Mouse (Mus musculus) heart, embryonic 13.5 days (tissue): ENCODE measurements around the gene St7. TPM values are rescaled to one million over a fixed set of nuclear protein-coding genes. Genes with fewer than 3 reads are reported as not detected.

Experiments
- ATAC-seq: fragments of 200-750 bp; cut with Nextera tagmentation; 2 replicates; pipeline ENCODE4 v1.8.0; 2017; ENCODE audit warnings: moderate TSS enrichment; ENCODE audit not compliant: insufficient number of reproducible peaks, low FRiP score, low TSS enrichment; ENCODE audit errors: extremely low read depth
- H3K27ac ChIP-seq: fragments of 300-500 bp; sonication (generic); replicated peaks from 2 replicates; pipeline ENCODE4 v1.5.1; 2015; ENCODE audit warnings: moderate library complexity, mild to moderate bottlenecking, inconsistent platforms
- H3K27me3 ChIP-seq: fragments of 300-500 bp; sonication (generic); replicated peaks from 2 replicates; pipeline ENCODE4 v1.6.1; 2015; ENCODE audit warnings: mild to moderate bottlenecking, inconsistent platforms
- H3K36me3 ChIP-seq: fragments of 300-500 bp; sonication (generic); 2 replicates; pipeline ENCODE4 v1.6.1; 2015; ENCODE audit warnings: mild to moderate bottlenecking, inconsistent platforms
- H3K4me1 ChIP-seq: fragments of 300-500 bp; sonication (generic); 2 replicates; pipeline ENCODE4 v1.6.1; 2015; ENCODE audit warnings: inconsistent platforms
- H3K4me2 ChIP-seq: fragments of 300-500 bp; sonication (generic); 2 replicates; pipeline ENCODE4 v1.6.1; 2015; ENCODE audit warnings: inconsistent platforms, mild to moderate bottlenecking, moderate library complexity
- H3K4me3 ChIP-seq: fragments of 300-500 bp; sonication (generic); 2 replicates; pipeline ENCODE4 v1.5.1; 2015; ENCODE audit warnings: moderate library complexity, mild to moderate bottlenecking, inconsistent platforms
- H3K9ac ChIP-seq: fragments of 300-500 bp; sonication (generic); 2 replicates; pipeline ENCODE4 v1.6.1; 2015; ENCODE audit warnings: inconsistent platforms, mild to moderate bottlenecking, moderate library complexity
- H3K9me3 ChIP-seq: fragments of 300-500 bp; sonication (generic); 2 replicates; pipeline ENCODE4 v1.6.1; 2016; ENCODE audit warnings: inconsistent platforms
- WGBS: fragments of 180-500 bp; shearing (Covaris S2); methylation state at CpG from one replicate; pipeline ENCODE4 v1.1.7; 2015; ENCODE audit warnings: mixed read lengths; 5-methylcytosine and 5-hydroxymethylcytosine counted together
- polyA plus RNA-seq: library from polyadenylated mRNA; unstranded; fragments of >200 nt; fragmentation: Nextera tagmentation; extraction: Ambion mirVana; gene quantifications from 2 replicates; pipeline ENCODE4 v1.2.1, GENCODE M21; 2015

St7 gene
- polyA plus RNA-seq, 1 experiment from 2014 or later = 25.9 TPM

DNA sequence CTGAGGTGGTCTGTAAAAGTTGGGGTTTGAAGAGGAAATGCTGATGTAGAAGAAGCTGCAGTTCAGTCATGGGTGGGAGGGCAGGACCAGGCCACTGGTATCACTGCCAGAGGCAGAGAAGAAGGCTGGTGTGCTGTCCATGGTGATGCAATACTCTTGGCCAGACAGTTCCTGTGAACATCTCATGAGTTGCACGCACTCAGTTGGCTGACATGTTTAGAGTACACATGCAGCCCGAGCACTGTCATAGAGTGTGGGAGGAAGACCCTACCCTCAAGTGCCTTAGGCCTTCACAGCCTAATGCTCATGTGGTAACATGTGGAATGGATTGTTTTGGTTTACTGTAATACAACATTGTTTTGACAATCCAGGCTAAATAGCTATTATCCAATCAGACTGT is 238.5 kb downstream of the St7 start:
- Histone ChIP-seq H3K4me2 (no peak overlapping the region), H3K4me1 (peaks cover 24% of the 10 kb centered on the region), H3K4me3 (no peak overlapping the region), H3K9ac (no peak overlapping the region), H3K36me3 (peaks cover 28% of the 10 kb centered on the region), H3K27me3 (no peaks in the 10 kb centered on the region), H3K9me3 (no peaks in the 10 kb centered on the region), H3K27ac (no peak overlapping the region)
- no peak for ATAC-seq
- 69% methylated on average over 2 of the region's 2 CpGs for WGBS

DNA sequence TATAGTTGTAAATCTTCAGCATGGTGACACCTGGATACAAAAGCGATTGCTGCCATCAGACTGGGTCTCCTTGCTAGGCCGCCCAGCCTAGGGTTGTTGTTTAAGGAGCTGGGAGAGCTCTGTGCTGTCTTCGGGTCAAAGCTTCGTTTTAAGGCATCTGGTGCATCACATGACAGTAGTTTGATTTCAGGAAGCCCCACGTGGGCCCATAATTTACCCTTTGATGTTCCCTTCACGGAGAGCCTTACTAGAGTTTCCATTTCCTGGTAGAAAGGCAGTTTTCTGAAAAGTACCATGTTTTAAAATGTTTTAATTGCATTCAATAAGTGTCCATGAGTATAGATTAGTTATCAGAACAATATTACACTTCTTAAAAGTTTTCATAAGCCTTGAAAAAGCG is 239.1 kb downstream of the St7 start:
- no peak overlapping the region for H3K4me3 ChIP-seq
- H3K27ac ChIP-seq = no peak overlapping the region
- 78% methylated on average over 7 of the region's 7 CpGs for WGBS
- no peaks in the 10 kb centered on the region for H3K9me3 ChIP-seq
- H3K36me3 ChIP-seq = peaks cover 28% of the 10 kb centered on the region
- no peak overlapping the region for H3K4me2 ChIP-seq
- ATAC-seq = no peak
- no peak overlapping the region for H3K9ac ChIP-seq
- no peaks in the 10 kb centered on the region for H3K27me3 ChIP-seq
- H3K4me1 ChIP-seq = peaks cover 24% of the 10 kb centered on the region

DNA sequence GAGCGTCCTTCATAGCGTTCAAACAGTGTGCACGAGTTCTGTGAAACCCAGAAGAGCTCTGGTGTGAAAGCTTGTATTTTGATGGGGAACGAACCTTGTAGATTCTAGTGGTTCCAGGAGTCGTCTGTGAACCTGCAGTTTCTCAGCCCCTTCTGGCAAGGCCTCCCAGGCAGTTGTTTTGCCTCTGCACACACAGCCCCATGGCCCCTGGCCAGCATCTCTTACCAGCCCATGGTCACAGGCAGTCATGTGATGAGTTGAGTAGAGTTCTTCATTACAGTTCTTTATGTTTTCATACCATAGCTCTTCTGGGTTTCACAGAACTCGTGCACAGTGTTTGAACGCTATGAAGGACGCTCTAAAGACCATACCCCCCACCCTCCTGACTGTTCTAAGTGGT is 240.1 kb downstream of the St7 start:
- Histone ChIP-seq H3K9me3 (no peaks in the 10 kb centered on the region), H3K36me3 (peaks cover 28% of the 10 kb centered on the region), H3K9ac (no peak overlapping the region), H3K4me3 (no peak overlapping the region), H3K27me3 (no peaks in the 10 kb centered on the region), H3K4me1 (peaks cover 26% of the 10 kb centered on the region), H3K4me2 (no peak overlapping the region), H3K27ac (no peak overlapping the region)
- 51% methylated on average over 8 of the region's 8 CpGs for WGBS
- no peak for ATAC-seq

DNA sequence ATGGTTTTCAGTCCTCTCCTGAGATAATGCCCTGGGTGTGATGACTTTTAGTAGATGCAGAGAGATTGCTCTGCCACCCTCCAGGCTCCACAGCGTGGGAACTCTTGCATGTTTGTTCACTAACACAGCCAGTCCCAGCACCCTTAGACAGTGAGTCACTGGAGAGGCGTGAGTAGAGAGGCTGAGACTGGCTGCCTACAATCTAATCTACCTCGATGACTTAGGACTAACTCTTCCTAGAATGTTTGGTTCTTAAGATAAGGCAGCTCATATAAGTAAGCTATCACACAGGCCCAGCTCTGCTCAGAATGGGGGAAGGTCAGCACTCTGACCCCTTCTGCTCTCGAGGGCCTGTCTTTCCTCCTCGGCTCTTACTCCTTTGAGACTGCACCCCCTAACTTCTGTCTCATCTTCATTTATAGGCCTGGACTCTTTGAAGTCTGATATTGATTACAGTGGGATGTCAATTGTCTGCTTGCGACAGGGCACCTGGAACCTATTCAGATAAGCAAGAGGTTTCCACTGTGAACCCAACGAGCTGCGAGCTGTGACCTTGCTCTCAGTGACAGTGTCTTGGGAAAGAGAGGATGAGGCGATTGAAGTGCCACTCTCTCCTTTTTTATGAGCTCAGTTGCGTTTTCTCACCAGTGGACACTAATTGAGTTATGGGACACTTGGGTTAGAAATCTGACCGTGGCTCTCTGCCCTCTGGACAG is 246.1 kb downstream of the St7 start:
- H3K9ac ChIP-seq = no peak overlapping the region
- WGBS = 32% methylated on average over 11 of the region's 11 CpGs
- no peak overlapping the region for H3K27ac ChIP-seq
- H3K4me2 ChIP-seq = no peak overlapping the region
- ATAC-seq = no peak
- H3K9me3 ChIP-seq = no peaks in the 10 kb centered on the region
- peaks cover 37% of the 10 kb centered on the region for H3K36me3 ChIP-seq
- no peaks in the 10 kb centered on the region for H3K27me3 ChIP-seq
- no peak overlapping the region for H3K4me3 ChIP-seq
- H3K4me1 ChIP-seq = peaks cover 40% of the 10 kb centered on the region

DNA sequence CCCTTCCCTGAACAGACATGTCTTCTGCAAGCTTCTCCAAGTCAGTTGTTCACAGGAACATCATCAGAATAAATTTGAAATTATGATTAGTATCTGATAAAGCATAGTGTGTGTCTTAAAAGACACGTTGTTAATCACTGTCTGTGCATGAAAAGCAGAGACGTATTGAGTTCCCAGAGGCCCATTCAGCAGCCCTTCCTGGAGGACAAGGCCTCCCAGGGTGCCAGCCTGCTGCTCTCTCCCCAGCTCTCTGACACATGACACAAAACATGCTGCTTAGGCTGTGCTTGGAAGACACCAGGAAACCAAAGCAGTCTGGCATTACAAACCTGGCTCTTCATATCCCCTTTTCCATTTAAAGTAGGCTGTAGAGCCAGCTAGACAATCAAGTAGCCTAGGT is 249.2 kb downstream of the St7 start:
- Histone ChIP-seq H3K4me3 (no peak overlapping the region), H3K36me3 (peaks cover 14% of the 10 kb centered on the region; the same call in 1 of the 2 replicates), H3K27ac (0 out of 2 replicates have a peak overlapping the region, but pooled peaks have one; percentile 26), H3K9ac (no peak overlapping the region), H3K27me3 (no peaks in the 10 kb centered on the region), H3K4me1 (peaks cover 58% of the 10 kb centered on the region), H3K4me2 (no peak overlapping the region), H3K9me3 (no peaks in the 10 kb centered on the region)
- no peak for ATAC-seq
- 12% methylated on average over 2 of the region's 2 CpGs for WGBS

DNA sequence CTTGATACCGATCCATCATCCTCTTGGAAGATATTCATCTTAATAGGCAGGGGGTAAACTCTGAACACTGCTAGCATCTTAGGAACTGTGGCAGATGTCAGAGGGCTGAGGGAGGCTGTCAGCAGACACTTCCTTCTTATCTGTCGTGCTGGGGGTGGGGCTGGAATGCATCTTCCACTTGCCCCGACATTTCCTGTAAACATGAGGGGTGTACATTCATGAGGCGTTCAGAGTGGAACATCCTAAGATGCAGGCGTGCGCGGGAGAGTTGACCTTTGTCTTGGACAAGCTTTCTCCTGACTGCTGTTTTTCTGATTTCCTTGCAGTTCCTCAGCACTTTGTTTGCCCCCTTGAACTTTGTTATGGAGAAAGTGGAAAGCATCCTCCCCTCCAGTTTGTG is 249.6 kb downstream of the St7 start:
- H3K36me3 ChIP-seq = peaks cover 14% of the 10 kb centered on the region; the same call in 1 of the 2 replicates
- no peaks in the 10 kb centered on the region for H3K27me3 ChIP-seq
- H3K9ac ChIP-seq = no peak overlapping the region
- peaks cover 59% of the 10 kb centered on the region for H3K4me1 ChIP-seq
- H3K4me3 ChIP-seq = no peak overlapping the region
- H3K9me3 ChIP-seq = no peaks in the 10 kb centered on the region
- no peak for ATAC-seq
- H3K4me2 ChIP-seq = no peak overlapping the region
- H3K27ac ChIP-seq = 0 out of 2 replicates have a peak overlapping the region, but pooled peaks have one; percentile 26
- WGBS = 18% methylated on average over 7 of the region's 7 CpGs

DNA sequence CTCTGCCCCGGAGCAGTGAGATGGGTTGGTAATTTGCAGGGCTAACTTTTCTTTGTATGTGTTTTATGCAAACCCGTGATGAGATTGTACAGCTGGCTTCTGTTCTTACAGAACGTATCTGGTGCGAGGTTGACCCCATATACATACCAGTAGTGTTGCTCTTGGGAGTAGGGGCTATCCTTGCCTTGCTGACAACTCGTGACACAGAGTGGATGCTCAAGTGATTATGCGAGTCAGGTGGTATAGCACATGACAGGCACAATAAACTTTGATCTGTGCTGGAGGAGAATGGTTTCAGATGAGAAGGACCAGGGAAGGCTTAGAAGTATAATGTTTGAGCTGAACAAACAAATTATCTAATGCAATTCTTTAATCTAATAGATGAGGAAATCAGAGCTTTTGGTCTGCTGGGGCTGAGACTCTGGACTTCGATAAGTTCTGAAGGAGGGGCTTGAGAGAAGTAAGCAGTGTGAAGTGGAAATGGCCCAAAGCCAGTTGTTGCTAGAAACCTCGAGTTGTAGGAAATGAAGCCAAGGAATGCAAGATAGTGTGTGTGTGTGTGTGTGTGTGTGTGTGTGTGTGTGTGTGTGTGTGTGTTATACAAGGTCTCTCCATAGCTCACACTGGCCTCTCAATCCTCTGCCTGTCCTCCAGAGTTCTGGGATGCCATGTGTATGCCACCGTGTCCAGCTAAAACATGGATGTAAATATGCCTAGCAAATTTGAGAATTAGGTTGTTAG is 251.3 kb downstream of the St7 start:
- no peak overlapping the region for H3K4me3 ChIP-seq
- H3K9me3 ChIP-seq = no peaks in the 10 kb centered on the region
- no peak overlapping the region for H3K4me2 ChIP-seq
- H3K9ac ChIP-seq = no peak overlapping the region
- no peaks in the 10 kb centered on the region for H3K27me3 ChIP-seq
- ATAC-seq = no peak
- H3K36me3 ChIP-seq = peaks cover 14% of the 10 kb centered on the region; the same call in 1 of the 2 replicates
- WGBS = 47% methylated on average over 9 of the region's 9 CpGs
- H3K27ac ChIP-seq = no peak overlapping the region
- H3K4me1 ChIP-seq = peaks cover 46% of the 10 kb centered on the region

DNA sequence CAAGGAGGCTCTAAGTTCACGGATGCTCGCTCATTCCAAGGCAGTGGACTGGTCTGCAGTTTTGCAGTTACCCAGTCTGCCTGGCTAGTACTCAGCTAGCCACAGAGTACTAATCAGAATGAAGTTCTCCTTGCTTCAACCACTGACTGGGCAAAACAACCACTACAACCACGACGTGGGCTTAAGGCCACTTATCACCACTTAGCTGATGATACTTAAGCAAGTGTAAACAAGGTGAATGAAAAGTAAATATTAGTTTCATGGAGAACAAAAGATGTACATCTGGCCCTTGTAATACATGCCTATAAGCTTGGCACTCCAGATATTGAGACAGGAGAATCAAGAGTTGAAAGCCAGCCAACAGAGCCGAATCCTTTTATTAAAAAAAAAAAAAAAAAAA is 253.7 kb downstream of the St7 start:
- Histone ChIP-seq H3K27me3 (no peaks in the 10 kb centered on the region), H3K4me2 (no peak overlapping the region), H3K36me3 (peaks cover 7% of the 10 kb centered on the region; the same call in 1 of the 2 replicates), H3K27ac (no peak overlapping the region), H3K9me3 (no peaks in the 10 kb centered on the region), H3K4me3 (no peak overlapping the region), H3K9ac (no peak overlapping the region), H3K4me1 (peaks cover 45% of the 10 kb centered on the region)
- WGBS = 35% methylated on average over 5 of the region's 5 CpGs
- no peak for ATAC-seq

DNA sequence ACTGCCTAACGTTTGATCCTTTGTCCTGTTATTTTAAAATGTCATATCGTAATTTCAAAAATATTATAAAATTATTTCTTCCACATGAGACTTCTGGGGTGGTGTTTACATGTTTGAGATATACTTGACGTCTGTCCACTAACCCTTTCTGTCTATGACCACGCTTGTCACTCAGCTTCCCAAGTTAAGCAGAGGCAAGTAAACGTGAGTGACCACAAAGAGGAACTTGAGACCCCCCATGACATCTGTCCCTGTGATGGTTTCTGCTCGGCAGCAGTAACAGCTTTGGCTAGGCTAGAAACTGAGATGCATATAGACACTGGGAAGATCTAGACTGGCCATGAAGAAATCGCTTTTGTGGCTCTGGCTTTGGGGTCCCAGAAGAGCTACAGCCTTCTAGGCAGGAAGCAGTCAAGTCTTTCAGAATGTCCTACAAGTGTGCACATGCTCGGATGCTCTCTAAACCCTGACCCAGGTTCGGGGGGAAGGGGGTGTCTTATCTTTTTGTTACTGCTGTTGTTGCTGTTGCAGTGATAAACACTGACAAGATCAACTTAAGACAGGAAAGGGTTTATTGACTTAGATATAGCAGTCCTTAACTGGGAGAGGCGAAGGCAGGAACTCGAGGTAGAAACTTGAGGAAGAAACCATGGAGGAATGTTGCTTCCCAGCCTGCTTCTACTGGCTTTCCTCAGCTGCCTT is 254.5 kb downstream of the St7 start:
- Histone ChIP-seq H3K4me2 (no peak overlapping the region), H3K36me3 (peaks cover 7% of the 10 kb centered on the region; the same call in 1 of the 2 replicates), H3K9me3 (no peaks in the 10 kb centered on the region), H3K27me3 (no peaks in the 10 kb centered on the region), H3K4me1 (peaks cover 41% of the 10 kb centered on the region), H3K9ac (no peak overlapping the region), H3K4me3 (no peak overlapping the region), H3K27ac (no peak overlapping the region)
- 45% methylated on average over 11 of the region's 11 CpGs for WGBS
- ATAC-seq = no peak

DNA sequence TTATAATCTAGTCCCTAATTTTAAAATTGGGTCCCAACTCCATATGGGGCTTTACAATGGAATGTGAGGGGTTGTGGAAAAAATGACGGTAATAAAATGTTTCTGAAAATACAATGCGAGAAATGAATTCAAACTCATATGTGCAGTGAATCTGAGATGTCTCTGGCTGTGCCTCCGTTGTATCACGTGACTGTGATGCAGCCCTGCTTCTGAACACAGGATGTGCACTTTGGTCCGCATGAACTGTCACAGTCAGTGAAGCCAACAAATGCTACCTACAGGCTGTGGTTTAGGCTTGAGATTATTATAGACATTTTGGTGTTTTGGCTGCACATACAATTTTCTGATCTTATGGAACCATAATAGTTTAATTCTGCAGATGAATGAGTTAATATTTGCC is 256.4 kb downstream of the St7 start:
- Histone ChIP-seq H3K27me3 (no peaks in the 10 kb centered on the region), H3K4me3 (no peak overlapping the region), H3K9me3 (no peaks in the 10 kb centered on the region), H3K36me3 (no peaks in the 10 kb centered on the region), H3K27ac (no peak overlapping the region), H3K4me1 (peaks cover 34% of the 10 kb centered on the region), H3K4me2 (no peak overlapping the region), H3K9ac (no peak overlapping the region)
- no peak for ATAC-seq
- WGBS = 79% methylated on average over 5 of the region's 5 CpGs

DNA sequence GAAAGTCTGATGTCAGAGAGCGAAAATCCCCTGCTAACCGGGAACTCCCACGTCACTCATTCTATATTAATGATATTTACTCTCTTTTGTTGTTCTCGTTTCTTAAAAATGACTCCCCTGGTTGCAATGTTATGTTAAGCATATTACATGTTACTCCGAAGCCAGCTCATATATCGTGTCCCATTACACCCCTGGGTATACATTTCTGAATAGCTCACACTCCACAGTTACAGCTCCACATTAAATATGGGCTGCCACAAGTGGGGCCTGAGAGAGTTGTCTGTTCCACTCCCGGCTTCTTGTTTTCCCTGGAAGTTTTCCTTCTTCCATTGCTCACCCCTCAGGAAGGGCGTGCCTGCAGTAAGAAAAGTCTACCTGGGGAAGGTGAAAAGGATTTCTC is 259.0 kb downstream of the St7 start:
- Histone ChIP-seq H3K36me3 (no peaks in the 10 kb centered on the region), H3K27me3 (no peaks in the 10 kb centered on the region), H3K9me3 (no peaks in the 10 kb centered on the region), H3K4me1 (peaks cover 19% of the 10 kb centered on the region), H3K9ac (no peak overlapping the region), H3K4me3 (no peak overlapping the region), H3K27ac (no peak overlapping the region), H3K4me2 (no peak overlapping the region)
- 78% methylated on average over 8 of the region's 8 CpGs for WGBS
- no peak for ATAC-seq
